Mouse (Mus musculus): ENCODE measurements around the gene Tmc8.

DNA sequence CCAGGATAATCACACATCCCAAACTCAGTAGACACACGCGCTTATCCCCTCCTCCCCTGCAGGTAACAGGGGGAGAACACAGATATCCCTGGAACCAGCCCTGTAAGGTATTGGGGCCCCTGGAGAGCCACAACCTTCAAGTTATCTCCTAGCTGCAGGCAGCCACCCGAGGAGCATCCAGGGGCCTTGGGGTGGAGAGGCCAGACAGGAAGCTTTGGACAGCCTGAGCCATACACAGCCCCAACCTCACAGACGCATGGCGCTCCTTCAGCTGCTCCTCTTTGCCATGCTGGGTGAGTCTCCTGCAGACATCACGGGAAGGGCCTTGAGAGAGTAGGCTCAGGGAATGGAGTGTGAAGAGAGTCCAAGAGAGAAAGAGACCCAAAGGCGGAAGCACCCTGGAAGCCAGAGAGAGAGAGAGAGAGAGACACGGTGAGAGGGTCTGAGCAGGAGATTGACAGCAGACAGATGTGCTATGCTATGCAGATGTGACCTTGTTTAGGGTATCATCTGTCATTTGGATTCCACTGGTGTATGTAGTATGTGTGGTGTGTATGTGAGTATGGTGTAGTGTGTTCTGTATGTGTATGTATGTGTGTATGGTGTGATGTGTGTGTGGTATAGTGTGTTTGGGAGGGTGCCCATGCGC is 15.8 kb downstream of the Tmc8 start, which contains the start of gene 6030468B19Rik:
- TF ChIP-seq CTCF (IDR thresholded peaks at IDR 0.05; ENCODE audit: insufficient read depth, low read length) (no peak), POLR2A (IDR thresholded peaks at IDR 0.05; ENCODE audit: borderline replicate concordance, extremely low read depth, low read depth, low read length) (no peak)

All from lung, adult 2 months (tissue).